Mouse (Mus musculus) brain, embryonic 14.5 days (tissue): Measurements from ENCODE around the gene Zfp831.

Source experiments
- CTCF ChIP-seq: fragments of 200-500 bp; IDR thresholded peaks from 2 replicates; pipeline ENCODE4 v1.5.1; 2012; ENCODE audit warnings: inconsistent platforms, mild to moderate bottlenecking, moderate library complexity, borderline replicate concordance; ENCODE audit not compliant: insufficient read depth, insufficient read length; ENCODE audit errors: extremely low read depth
- POLR2A ChIP-seq: fragments of 200-500 bp; IDR thresholded peaks from 2 replicates; pipeline ENCODE4 v1.6.1; 2012; ENCODE audit warnings: mild to moderate bottlenecking, inconsistent platforms, borderline replicate concordance; ENCODE audit not compliant: poor library complexity, insufficient read depth, insufficient read length, severe bottlenecking; ENCODE audit errors: extremely low read depth

DNA sequence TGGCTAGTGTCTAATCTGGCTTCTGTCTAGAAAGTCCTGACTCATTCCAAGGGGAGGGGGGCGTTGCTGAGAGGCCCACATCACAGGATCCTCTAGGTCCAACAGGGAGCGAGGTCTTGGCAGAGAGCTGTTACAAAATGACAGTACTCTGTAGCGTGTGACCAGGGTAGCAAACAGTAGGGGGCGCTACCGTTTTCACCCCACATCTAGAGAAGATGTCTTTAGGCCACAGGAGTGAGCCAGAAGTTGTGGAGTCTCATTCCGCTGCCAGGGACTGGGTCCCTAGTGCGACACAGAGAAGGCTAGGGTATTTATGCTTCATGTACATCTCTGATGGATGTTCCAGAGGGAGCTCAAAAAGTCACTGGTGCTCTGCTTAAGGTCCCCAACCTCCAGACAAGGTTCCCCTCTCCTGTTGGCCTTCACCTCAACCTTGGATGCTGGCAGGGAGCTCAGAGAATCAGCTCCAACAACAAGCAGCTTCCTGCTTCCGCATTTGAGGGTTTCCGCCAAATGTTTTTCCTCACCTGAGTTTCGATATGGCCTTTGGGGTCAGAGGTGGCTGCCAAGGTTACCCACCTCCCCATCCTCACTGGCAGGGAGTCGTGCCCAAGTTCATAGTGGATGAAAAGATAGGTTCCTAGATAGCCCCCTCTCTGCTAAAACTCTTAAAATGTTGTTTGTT lies 29.3 kb downstream of the Zfp831 start:
- TF ChIP-seq CTCF (peak; percentile 28; the same call in 1 of the 2 replicates), POLR2A (no peak)
